Mouse (Mus musculus) MEL (cell line): ENCODE results near the gene Hipk3.

ENCODE experiments used
- CTCF ChIP-seq, 3 experiments: IDR thresholded peaks in 2 of 3; conservative IDR thresholded peaks in 1 of 3; 2 replicates each; pipeline ENCODE4 v1.5.1; 2011 to 2012; ENCODE audit warnings: low read length in 3 of 3, low read depth in 2 of 3, mild to moderate bottlenecking in 2 of 3, improper control_type of control experiment in 1 of 3, inconsistent platforms in 1 of 3, mixed read lengths in 1 of 3, moderate library complexity in 1 of 3; ENCODE audit not compliant: control insufficient read depth in 1 of 3, insufficient read depth in 1 of 3, poor library complexity in 1 of 3, severe bottlenecking in 1 of 3
- E2F4 ChIP-seq: IDR thresholded peaks from 2 replicates; pipeline ENCODE4 v1.6.1; 2011; ENCODE audit warnings: low read depth, low read length, improper control_type of control experiment, borderline replicate concordance
- NRF1 ChIP-seq: IDR thresholded peaks from 2 replicates; pipeline ENCODE4 v1.6.1; 2014; ENCODE audit warnings: low read depth, mild to moderate bottlenecking, inconsistent platforms, low read length, improper control_type of control experiment, moderate library complexity; ENCODE audit not compliant: poor library complexity, insufficient read depth, severe bottlenecking
- POLR2A ChIP-seq, 2 experiments: IDR thresholded peaks; 2 replicates each; pipeline ENCODE4 v1.6.1; 2011 to 2012; ENCODE audit warnings: low read length in 2 of 2, mild to moderate bottlenecking in 2 of 2, control low read depth in 1 of 2, improper control_type of control experiment in 1 of 2, low read depth in 1 of 2, moderate library complexity in 1 of 2; ENCODE audit not compliant: control insufficient read depth in 1 of 2, insufficient read depth in 1 of 2, poor library complexity in 1 of 2

DNA sequence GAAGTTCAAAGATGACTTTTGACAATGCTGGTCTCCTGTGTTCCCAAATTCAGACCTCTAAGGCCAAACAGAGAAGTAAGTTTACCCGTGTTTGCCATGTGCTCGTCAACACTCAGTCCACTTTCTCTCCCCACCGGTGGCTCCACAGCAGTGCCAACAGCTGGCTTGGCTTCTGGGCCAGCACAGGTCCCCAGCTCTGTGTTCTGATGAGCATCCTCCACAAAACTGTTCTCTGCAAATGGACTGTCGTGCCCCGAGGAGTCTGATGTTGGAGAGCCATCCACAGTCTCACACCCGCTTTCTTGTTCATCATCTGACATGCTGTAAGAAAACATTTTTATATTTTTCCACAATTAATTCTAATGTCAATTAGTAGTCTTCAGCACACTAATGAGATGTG lies 63.2 kb downstream of the Hipk3 start:
- TF ChIP-seq E2F4, result no peak
- no peak for TF ChIP-seq POLR2A (IDR thresholded peaks at IDR 0.05; ENCODE audit: control insufficient read depth in 1 of 2, insufficient read depth in 1 of 2, low read depth in 1 of 2, low read length in 2 of 2, poor library complexity in 1 of 2)
- no peak for TF ChIP-seq CTCF (IDR thresholded peaks at IDR 0.05 in 2 of 3, conservative IDR thresholded peaks at IDR 0.05 in 1 of 3; ENCODE audit: control insufficient read depth in 1 of 3, insufficient read depth in 1 of 3, low read depth in 2 of 3, low read length in 3 of 3, poor library complexity in 1 of 3, severe bottlenecking in 1 of 3)
- TF ChIP-seq NRF1, result no peak
